Mouse (Mus musculus) liver, postnatal 0 days (tissue): ENCODE data around the gene Por.

ENCODE experiments used
- CTCF ChIP-seq: sonication (generic); IDR thresholded peaks from 2 replicates; pipeline ENCODE4 v1.5.1; 2016; ENCODE audit warnings: antibody characterized with exemption, low read depth
- EP300 ChIP-seq: IDR thresholded peaks from 2 replicates; pipeline ENCODE4 v1.6.1; 2016; ENCODE audit warnings: antibody characterized with exemption, low read depth, mild to moderate bottlenecking

DNA sequence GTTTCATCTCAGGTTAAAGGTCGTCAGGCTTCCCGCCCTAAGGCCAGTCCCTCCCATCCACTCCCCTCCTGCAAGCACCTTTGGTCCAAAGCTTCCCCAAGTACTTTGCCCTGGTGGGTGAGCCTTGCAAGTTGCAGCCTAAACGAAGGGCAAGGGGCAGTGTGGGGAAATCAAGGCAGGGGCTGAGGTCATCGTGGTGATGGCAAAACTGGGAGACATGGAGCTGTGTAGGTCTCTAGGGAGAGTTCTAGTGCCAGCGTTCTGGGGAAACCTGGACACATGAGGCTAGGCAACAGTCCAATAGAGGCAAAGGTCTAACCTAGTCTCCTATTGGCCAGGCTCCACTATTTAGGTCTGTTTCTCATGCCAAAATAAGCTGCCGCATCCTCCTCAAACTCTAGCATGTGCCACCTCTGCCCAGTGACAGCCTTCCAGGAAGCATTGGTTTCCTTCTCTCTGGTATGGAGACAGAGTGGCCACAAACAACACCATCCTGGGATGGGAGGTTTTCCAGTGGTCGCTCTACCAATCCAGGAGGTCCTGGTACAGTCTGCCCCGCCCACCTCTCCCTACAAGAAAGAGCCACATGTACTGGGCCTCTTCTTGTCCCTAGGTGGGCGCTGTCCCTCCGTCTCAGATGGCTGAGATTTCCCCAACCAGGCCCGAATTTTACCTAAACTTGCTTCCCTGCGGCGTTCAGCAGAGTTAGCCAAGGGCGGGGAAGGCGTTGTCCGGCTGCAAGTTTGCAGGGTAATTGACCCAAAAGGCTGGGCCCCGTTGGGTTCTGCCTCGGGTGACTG lies 73.3 kb downstream of the Por start:
- TF ChIP-seq CTCF = no peak
- TF ChIP-seq EP300 = no peak
